Mouse (Mus musculus) limb, embryonic 15.5 days (tissue): Measurements from ENCODE around the gene Stx5a. TPM values are rescaled to one million over a fixed set of nuclear protein-coding genes. Genes with fewer than 3 reads are reported as not detected.
"Not testable (repeated sequence)": the region's sequence is repeated elsewhere in the genome, so short reads cannot be mapped to it uniquely, and the experiment has no call there.

Experiments used
- ATAC-seq: fragments of 200-750 bp; cut with Nextera tagmentation; 2 replicates; pipeline ENCODE4 v1.8.0; 2017; ENCODE audit warnings: low read depth, moderate TSS enrichment; ENCODE audit not compliant: insufficient number of reproducible peaks, low FRiP score, low TSS enrichment
- H3K27ac ChIP-seq: fragments of 300-500 bp; sonication (generic); 2 replicates; pipeline ENCODE4 v1.5.1; 2015; ENCODE audit warnings: moderate library complexity, mild to moderate bottlenecking, inconsistent platforms
- H3K27me3 ChIP-seq: fragments of 300-500 bp; sonication (generic); 2 replicates; pipeline ENCODE4 v1.6.1; 2015; ENCODE audit warnings: inconsistent platforms
- H3K36me3 ChIP-seq: fragments of 300-500 bp; sonication (generic); 2 replicates; pipeline ENCODE4 v1.6.1; 2015; ENCODE audit warnings: inconsistent platforms
- H3K4me1 ChIP-seq: fragments of 300-500 bp; sonication (generic); 2 replicates; pipeline ENCODE4 v1.6.1; 2015; ENCODE audit warnings: inconsistent platforms
- H3K4me2 ChIP-seq: fragments of 300-500 bp; sonication (generic); 2 replicates; pipeline ENCODE4 v1.6.1; 2015; ENCODE audit warnings: mild to moderate bottlenecking, inconsistent platforms
- H3K4me3 ChIP-seq: fragments of 300-500 bp; sonication (generic); 2 replicates; pipeline ENCODE4 v1.5.1; 2015; ENCODE audit warnings: mild to moderate bottlenecking, inconsistent platforms
- H3K9ac ChIP-seq: fragments of 300-500 bp; sonication (generic); 2 replicates; pipeline ENCODE4 v1.6.1; 2015; ENCODE audit warnings: inconsistent platforms
- H3K9me3 ChIP-seq: fragments of 300-500 bp; sonication (generic); 2 replicates; pipeline ENCODE4 v1.6.1; 2016; ENCODE audit warnings: inconsistent platforms
- WGBS: fragments of 180-500 bp; shearing (Covaris S2); methylation state at CpG from one replicate; pipeline ENCODE4 v1.1.7; 2015; 5-methylcytosine and 5-hydroxymethylcytosine counted together
- polyA plus RNA-seq: library from polyadenylated mRNA; unstranded; fragments of >200 nt; fragmentation: Nextera tagmentation; extraction: Ambion mirVana; gene quantifications from 2 replicates; pipeline ENCODE4 v1.2.1, GENCODE M21; 2015

Gene Stx5a
- polyA plus RNA-seq, 1 experiment from 2014 or later: 185 TPM

GRCm38 (mm10) chr19:8711506-8711905 is 29.7 kb upstream of the Stx5a start:
- 46% methylated on average over 4 of the region's 4 CpGs for WGBS
- H3K27ac ChIP-seq: peak overlapping the region; percentile 92
- no peaks in the 10 kb centered on the region for H3K9me3 ChIP-seq
- H3K4me3 ChIP-seq: peak overlapping the region; percentile 89
- peak overlapping the region; percentile 50 for H3K4me2 ChIP-seq
- ATAC-seq: no peak
- H3K9ac ChIP-seq: no peak overlapping the region
- H3K4me1 ChIP-seq: peaks cover 30% of the 10 kb centered on the region
- no peaks in the 10 kb centered on the region for H3K27me3 ChIP-seq
- peaks cover 44% of the 10 kb centered on the region for H3K36me3 ChIP-seq

- Histone ChIP-seq H3K9me3 (no peaks in the 10 kb centered on the region), H3K36me3 (peaks cover 39% of the 10 kb centered on the region), H3K27ac (peak overlapping the region; percentile 92), H3K27me3 (no peaks in the 10 kb centered on the region), H3K4me2 (peak overlapping the region; percentile 50), H3K4me3 (peak overlapping the region; percentile 89), H3K4me1 (peaks cover 30% of the 10 kb centered on the region), H3K9ac (peak overlapping the region; percentile 71)
- no peak for ATAC-seq
- 45% methylated on average over 10 of the region's 10 CpGs for WGBS
These were observed 29.0 kb upstream of the Stx5a start for GRCm38 (mm10) chr19:8711949-8712869.

DNA sequence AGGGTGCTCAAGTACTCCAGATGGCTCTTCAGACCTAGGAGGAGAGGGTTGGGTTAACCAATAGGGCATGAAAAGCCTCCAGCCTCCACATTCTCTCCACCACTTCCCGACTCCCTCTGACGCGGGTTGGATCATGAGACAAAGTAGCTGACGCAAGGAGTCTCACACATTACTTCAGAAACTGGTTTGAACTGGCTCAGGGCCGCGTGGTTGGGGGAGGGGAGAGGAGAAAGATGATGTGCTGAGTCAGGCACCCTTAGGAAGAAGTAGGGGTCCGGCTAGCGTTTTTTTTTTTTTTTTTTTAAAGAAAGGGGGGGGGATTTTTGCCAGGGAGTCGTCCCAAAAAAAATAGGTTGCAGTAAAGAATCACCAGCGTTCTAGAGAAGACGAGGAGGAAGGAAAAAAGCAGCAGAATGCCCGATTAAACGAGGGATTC is 28.3 kb upstream of the Stx5a start:
- peak; percentile 31; the same call in 1 of the 2 replicates for ATAC-seq
- Histone ChIP-seq H3K36me3 (peaks cover 33% of the 10 kb centered on the region), H3K27ac (peak overlapping the region; percentile 92), H3K9ac (peak overlapping the region; percentile 71), H3K4me1 (peaks cover 30% of the 10 kb centered on the region), H3K9me3 (no peaks in the 10 kb centered on the region), H3K27me3 (no peaks in the 10 kb centered on the region), H3K4me3 (peak overlapping the region; percentile 89), H3K4me2 (peak overlapping the region; percentile 50)
- WGBS: under 1% methylated on average over 13 of the region's 13 CpGs

DNA sequence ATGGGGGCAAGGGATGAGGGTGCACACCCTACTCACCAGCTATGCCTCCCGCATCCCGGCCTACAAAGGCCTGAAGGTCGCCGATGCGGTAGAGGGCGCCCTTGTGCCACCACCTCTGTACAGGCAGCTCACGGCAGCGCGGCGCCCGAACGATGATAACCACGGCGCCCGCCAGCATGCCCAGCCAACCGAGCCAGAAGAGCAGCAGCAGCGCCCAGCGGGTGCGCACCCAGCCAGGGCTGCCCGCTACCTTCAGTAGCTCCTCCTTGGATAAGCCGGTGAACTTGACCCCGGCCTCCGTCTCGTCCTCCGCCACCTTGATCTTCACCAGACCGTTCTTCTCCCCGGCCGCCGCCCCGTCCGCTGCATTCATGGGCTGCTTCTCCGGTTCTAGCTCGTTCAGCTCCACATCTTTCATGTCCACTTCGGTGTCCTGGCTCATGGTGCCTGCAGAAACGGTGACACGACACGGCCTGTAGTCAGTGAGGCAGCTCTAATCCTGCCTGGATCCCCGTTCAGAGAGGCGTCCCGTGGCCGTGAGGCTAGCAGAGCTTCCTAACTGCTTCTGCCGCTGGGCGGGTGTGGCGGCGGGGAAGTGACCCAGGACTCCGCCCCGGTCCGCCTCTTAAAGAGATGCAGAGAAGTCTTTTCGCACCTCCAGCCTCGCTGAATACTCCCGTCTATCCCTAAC is 27.8 kb upstream of the Stx5a start:
- Histone ChIP-seq H3K4me3 (peak overlapping the region; percentile 89), H3K9ac (peak overlapping the region; percentile 71), H3K27me3 (no peaks in the 10 kb centered on the region), H3K36me3 (peaks cover 27% of the 10 kb centered on the region), H3K4me1 (peaks cover 30% of the 10 kb centered on the region), H3K9me3 (no peaks in the 10 kb centered on the region), H3K4me2 (peak overlapping the region; percentile 50), H3K27ac (peak overlapping the region; percentile 92)
- ATAC-seq: peak; percentile 87
- WGBS: under 1% methylated on average over 51 of the region's 51 CpGs

DNA sequence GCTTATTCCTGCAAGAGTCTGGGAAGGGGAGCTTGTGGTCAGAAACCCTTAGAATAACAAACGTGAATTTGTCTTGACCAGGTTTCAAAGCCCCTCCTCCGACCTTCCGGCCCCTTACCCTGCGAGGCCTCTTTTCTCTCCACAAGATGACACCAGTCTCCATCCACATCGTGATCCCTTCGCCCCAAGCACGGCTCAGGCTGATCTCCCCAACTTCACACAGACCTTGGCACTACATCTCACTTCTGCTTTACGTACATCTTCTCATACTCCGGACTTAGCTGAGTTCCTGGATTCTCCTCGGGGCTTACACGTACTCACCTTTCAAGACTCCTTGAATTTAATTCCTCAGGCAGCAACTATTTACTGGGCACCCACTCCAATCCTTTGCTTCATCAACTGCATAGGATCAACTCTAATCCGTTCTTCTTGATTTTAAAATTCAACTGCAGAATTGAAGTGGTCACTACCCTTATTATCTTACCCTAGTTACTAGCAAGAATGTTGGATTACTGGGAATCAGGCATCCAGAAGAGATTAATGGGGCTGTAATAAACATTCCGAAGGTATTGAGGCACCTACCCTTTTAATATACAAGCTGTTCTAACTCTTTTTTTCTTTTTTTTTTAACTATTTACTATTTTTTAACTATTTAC is 27.1 kb upstream of the Stx5a start:
- 3% methylated on average over 13 of the region's 13 CpGs for WGBS
- H3K4me1 ChIP-seq: peaks cover 30% of the 10 kb centered on the region
- peak overlapping the region; percentile 50 for H3K4me2 ChIP-seq
- peak overlapping the region; percentile 89 for H3K4me3 ChIP-seq
- H3K27me3 ChIP-seq: no peaks in the 10 kb centered on the region
- H3K9me3 ChIP-seq: no peaks in the 10 kb centered on the region
- H3K27ac ChIP-seq: peak overlapping the region; percentile 92
- peak; percentile 17; the same call in 1 of the 2 replicates for ATAC-seq
- peak overlapping the region; percentile 71 for H3K9ac ChIP-seq
- H3K36me3 ChIP-seq: peaks cover 20% of the 10 kb centered on the region

DNA sequence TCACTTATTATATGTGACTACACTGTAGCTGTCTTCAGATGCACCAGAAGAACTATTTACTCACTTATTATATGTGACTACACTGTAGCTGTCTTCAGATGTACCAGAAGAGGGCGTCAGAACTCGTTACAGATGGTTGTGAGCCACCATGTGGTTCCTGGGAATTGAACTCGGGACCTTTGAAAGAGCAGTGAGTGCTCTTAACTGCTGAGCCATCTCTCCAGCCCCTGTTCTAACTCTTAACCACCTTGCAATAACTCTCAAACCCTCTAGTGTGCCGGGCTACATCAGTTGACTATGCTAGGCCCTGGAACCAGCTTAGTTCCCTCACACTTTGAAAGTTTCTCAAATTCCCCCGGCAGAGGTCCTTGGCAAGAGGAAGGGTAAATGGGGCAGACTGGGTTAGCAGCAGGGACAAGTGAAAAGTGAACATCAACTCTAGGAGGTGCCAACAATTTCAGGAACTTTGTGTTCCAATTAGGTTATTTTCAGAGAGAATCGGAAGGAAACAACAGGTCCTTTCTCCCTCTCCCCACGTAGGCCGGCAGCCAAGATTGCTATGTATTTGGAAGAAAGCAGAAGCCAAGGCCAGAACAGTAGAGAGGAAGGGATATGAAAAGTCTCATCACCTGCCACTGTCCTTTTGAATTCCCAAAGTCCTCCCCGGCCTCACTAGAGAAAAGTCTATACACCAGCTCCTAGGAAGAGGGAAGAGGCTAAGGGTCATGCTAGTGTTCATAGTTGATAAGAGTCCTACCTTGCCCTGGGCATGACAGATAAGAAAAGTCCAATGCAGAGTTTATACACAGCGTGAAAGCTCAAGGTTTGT is 26.3 kb upstream of the Stx5a start:
- Histone ChIP-seq H3K36me3 (peaks cover 13% of the 10 kb centered on the region), H3K9ac (no peak overlapping the region), H3K4me1 (peaks cover 27% of the 10 kb centered on the region), H3K9me3 (no peaks in the 10 kb centered on the region), H3K4me3 (no peak overlapping the region), H3K27me3 (no peaks in the 10 kb centered on the region), H3K4me2 (no peak overlapping the region), H3K27ac (no peak overlapping the region)
- ATAC-seq: no peak
- 68% methylated on average over 10 of the region's 10 CpGs for WGBS

DNA sequence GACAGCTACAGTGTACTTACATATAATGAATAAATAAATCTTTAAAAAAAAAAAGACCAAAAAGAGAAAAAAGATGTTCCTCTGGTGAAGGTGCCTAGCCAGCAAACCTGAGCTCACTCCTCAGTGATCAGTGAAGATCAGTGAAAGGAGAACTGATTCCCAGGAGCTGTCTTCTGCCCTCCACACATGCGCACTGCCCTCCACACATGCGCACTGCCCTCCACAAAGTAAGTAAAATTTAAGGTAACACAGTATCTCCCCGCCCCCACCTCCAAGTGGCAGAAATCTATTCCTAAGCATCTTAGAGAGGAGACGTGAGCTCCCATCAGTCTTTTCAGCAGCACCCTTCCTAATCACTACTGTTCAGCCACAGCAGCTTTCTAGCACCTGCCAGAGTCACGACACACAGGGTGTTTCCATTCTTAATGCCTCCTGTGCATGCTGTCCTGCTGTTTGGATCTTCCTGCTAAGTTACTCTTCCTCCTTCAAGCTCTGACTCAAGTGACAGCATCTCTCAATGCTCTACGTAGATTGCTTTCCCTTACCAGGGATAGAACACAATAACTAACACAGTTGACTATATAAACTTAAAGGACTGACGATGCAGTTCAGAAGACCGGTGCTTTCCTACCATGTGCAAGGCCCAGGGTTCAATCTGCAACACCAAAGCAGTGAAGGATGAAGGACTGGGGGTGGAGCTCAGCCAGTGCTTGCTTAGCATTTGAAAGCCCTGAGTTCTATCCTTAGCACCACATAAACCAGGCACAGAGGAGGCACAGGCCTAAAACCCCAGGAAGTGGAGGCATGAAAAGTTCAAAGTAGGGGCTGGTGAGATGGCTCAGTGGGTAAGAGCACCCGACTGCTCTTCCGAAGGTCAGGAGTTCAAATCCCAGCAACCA is 25.1 kb upstream of the Stx5a start:
- no peaks in the 10 kb centered on the region for H3K9me3 ChIP-seq
- no peak for ATAC-seq
- H3K4me1 ChIP-seq: peaks cover 20% of the 10 kb centered on the region
- H3K27me3 ChIP-seq: no peaks in the 10 kb centered on the region
- peaks cover 3% of the 10 kb centered on the region; the same call in 1 of the 2 replicates for H3K36me3 ChIP-seq
- WGBS: 72% methylated on average over 10 of the region's 10 CpGs
- H3K4me3 ChIP-seq: no peak overlapping the region
- no peak overlapping the region for H3K27ac ChIP-seq
- no peak overlapping the region for H3K9ac ChIP-seq
- no peak overlapping the region for H3K4me2 ChIP-seq

GRCm38 (mm10) chr19:8716767-8717475 is 24.3 kb upstream of the Stx5a start:
- H3K4me1 ChIP-seq: peaks cover 19% of the 10 kb centered on the region
- H3K9ac ChIP-seq: no peak overlapping the region
- ATAC-seq: no peak
- WGBS: 70% methylated on average over 10 of the region's 10 CpGs
- no peaks in the 10 kb centered on the region for H3K36me3 ChIP-seq
- H3K27ac ChIP-seq: no peak overlapping the region
- H3K27me3 ChIP-seq: no peaks in the 10 kb centered on the region
- no peaks in the 10 kb centered on the region for H3K9me3 ChIP-seq
- H3K4me2 ChIP-seq: no peak overlapping the region
- no peak overlapping the region for H3K4me3 ChIP-seq

- no peak overlapping the region for H3K4me3 ChIP-seq
- 76% methylated on average over 3 of the region's 3 CpGs for WGBS
These were observed 22.9 kb upstream of the Stx5a start for GRCm38 (mm10) chr19:8718357-8718756.

DNA sequence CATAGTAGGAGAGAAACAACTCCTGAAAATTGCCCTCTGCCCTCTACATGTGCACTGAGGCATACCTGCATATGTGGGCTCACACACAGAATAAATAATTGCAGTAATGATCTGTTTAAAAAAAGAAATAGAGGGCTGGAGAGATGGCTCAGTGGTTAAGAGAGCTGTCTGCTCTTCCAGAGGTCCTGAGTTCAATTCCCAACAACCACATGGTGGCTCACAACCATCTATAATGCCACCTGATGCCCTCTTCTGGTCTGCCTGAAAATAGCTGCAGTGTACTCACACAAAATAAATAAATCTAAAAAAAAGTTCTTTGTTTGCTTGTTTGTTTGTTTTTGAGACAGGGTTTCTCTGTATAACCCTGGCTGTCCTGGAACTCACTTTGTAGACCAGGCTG is 22.2 kb upstream of the Stx5a start:
- ATAC-seq, H3K9me3 ChIP-seq, H3K27ac ChIP-seq, H3K4me3 ChIP-seq, H3K36me3 ChIP-seq, H3K4me2 ChIP-seq, H3K9ac ChIP-seq, H3K27me3 ChIP-seq: not testable (repeated sequence)
- peaks cover 14% of the 10 kb centered on the region for H3K4me1 ChIP-seq

More at GRCm38 (mm10) chr19:8718357-8718756, 22.9 kb upstream of the Stx5a start:
- no peaks in the 10 kb centered on the region for H3K27me3 ChIP-seq
- no peak for ATAC-seq
- H3K9ac ChIP-seq: no peak overlapping the region
- peaks cover 16% of the 10 kb centered on the region for H3K4me1 ChIP-seq
- H3K27ac ChIP-seq: no peak overlapping the region
- H3K36me3 ChIP-seq: no peaks in the 10 kb centered on the region
- H3K4me2 ChIP-seq: no peak overlapping the region
- no peaks in the 10 kb centered on the region for H3K9me3 ChIP-seq
